Mouse (Mus musculus) midbrain, embryonic 16.5 days (tissue): ENCODE measurements around the gene Akap13. TPM values are rescaled to one million over a fixed set of nuclear protein-coding genes. Genes with fewer than 3 reads are reported as not detected.
"Not testable (repeated sequence)": the region's sequence is repeated elsewhere in the genome, so short reads cannot be mapped to it uniquely, and the experiment has no call there.

Experiments used
- ATAC-seq: fragments of 200-750 bp; cut with Nextera tagmentation; 2 replicates; pipeline ENCODE4 v1.8.0; 2017; ENCODE audit warnings: moderate TSS enrichment
- H3K27ac ChIP-seq: fragments of 300-500 bp; sonication (generic); 2 replicates; pipeline ENCODE4 v1.5.1; 2014; ENCODE audit warnings: mild to moderate bottlenecking, low read length, mixed read lengths
- H3K27me3 ChIP-seq: fragments of 300-500 bp; sonication (generic); 2 replicates; pipeline ENCODE4 v1.6.1; 2014; ENCODE audit warnings: low read depth, low read length, mixed read lengths; ENCODE audit not compliant: control insufficient read depth, insufficient read depth
- H3K36me3 ChIP-seq: fragments of 300-500 bp; sonication (generic); 2 replicates; pipeline ENCODE4 v1.6.1; 2014; ENCODE audit warnings: mild to moderate bottlenecking, low read length, moderate library complexity, mixed read lengths; ENCODE audit not compliant: control insufficient read depth, insufficient read depth
- H3K4me1 ChIP-seq: fragments of 300-500 bp; sonication (generic); 2 replicates; pipeline ENCODE4 v1.6.1; 2014; ENCODE audit warnings: mild to moderate bottlenecking, low read length, mixed read lengths; ENCODE audit not compliant: control insufficient read depth, insufficient read depth
- H3K4me2 ChIP-seq: fragments of 300-500 bp; sonication (generic); 2 replicates; pipeline ENCODE4 v1.6.1; 2014; ENCODE audit warnings: mild to moderate bottlenecking, low read length, mixed read lengths
- H3K4me3 ChIP-seq: fragments of 300-500 bp; sonication (generic); 2 replicates; pipeline ENCODE4 v1.5.1; 2014; ENCODE audit warnings: low read depth, mild to moderate bottlenecking, low read length, moderate library complexity, mixed read lengths
- H3K9ac ChIP-seq: fragments of 300-500 bp; sonication (generic); 2 replicates; pipeline ENCODE4 v1.6.1; 2014; ENCODE audit warnings: low read depth, low read length, mixed read lengths
- H3K9me3 ChIP-seq: fragments of 300-500 bp; sonication (generic); replicated peaks from 2 replicates; pipeline ENCODE4 v1.6.1; 2014; ENCODE audit warnings: mild to moderate bottlenecking, low read length, mixed read lengths; ENCODE audit not compliant: control insufficient read depth, poor library complexity, severe bottlenecking
- WGBS: fragments of 180-500 bp; shearing (Covaris S2); extraction: QIAGEN DNeasy Blood & Tissue Kit; methylation state at CpG from one replicate; pipeline ENCODE4 v1.1.7; 2014; 5-methylcytosine and 5-hydroxymethylcytosine counted together
- polyA plus RNA-seq: library from polyadenylated mRNA; unstranded; fragments of >200 nt; fragmentation: Nextera tagmentation; extraction: Ambion mirVana; gene quantifications from 2 replicates; pipeline ENCODE4 v1.2.1, GENCODE M21; 2015

Gene Akap13
- polyA plus RNA-seq, 1 experiment from 2014 or later: 10.7 TPM

- ATAC-seq: no peak
- H3K36me3 ChIP-seq: no peaks in the 10 kb centered on the region
- H3K9ac ChIP-seq: no peak overlapping the region
- H3K9me3 ChIP-seq: no peaks in the 10 kb centered on the region
- H3K27ac ChIP-seq: no peak overlapping the region
- no peaks in the 10 kb centered on the region for H3K4me1 ChIP-seq
- no peaks in the 10 kb centered on the region for H3K27me3 ChIP-seq
- WGBS: 78% methylated on average over 1 of the region's 2 CpGs
- H3K4me3 ChIP-seq: no peak overlapping the region
- no peak overlapping the region for H3K4me2 ChIP-seq
Measured at GRCm38 (mm10) chr7:75786812-75787211, 331.5 kb downstream of the Akap13 start.

DNA sequence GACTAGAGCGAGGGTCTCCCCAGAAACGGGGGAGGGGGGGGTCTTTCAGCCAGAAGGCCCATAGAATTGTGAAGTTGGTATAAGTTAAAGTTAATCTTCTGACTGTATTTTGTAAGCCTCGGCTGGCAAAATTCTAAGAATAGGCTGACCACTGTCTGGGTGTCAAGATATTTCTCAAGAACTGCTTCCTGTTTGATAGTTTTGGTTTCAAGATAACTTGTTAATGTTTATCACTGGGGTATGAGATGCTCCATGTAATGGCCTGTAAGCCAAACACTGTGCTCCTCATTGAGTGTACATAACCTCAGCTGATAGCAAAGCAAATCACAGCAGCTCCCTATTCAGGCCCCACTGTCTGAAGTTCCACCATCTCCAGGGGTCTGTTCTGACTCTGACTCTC lies 332.0 kb downstream of the Akap13 start:
- no peaks in the 10 kb centered on the region for H3K36me3 ChIP-seq
- H3K27me3 ChIP-seq: no peaks in the 10 kb centered on the region
- WGBS: 84% methylated on average over 3 of the region's 3 CpGs
- H3K27ac ChIP-seq: no peak overlapping the region
- no peak overlapping the region for H3K9ac ChIP-seq
- H3K4me1 ChIP-seq: no peaks in the 10 kb centered on the region
- H3K9me3 ChIP-seq: no peaks in the 10 kb centered on the region
- H3K4me2 ChIP-seq: no peak overlapping the region
- ATAC-seq: no peak
- no peak overlapping the region for H3K4me3 ChIP-seq

DNA sequence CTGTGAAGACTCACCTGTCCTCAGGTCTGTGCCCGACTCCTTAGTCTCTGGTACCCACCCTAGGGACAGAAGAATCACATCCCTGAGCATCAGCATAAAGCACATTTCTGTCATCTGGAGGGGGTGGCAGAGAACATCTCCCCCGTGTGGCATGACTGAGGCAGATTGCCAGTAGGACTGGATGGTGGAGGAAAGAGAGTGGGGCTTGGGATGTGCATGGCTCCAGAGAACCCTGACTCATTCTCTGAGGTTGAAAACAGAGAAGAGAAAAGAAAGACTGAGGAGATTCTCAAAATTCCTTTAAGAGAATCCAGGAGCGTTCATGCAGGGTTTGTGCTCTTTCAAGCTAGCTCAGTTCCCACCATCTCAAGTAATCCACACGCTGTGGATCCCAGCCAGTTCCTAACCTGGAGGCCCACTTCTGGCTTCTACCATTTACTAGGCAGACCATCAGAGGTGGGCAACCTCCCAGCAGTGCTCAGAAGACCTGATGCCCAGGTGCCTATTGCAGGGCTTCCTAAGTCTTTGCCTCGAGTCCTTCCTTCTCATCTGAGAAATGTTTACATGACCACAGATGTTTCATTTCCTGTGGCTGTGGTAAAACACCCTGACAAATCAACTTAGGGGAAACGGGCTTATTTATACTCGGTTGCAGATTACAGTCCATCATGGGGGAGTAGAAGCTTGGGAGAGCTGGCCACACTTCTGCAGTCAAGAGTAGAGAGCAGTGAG lies 332.9 kb downstream of the Akap13 start:
- H3K4me3 ChIP-seq, H3K27me3 ChIP-seq, H3K9me3 ChIP-seq, H3K4me2 ChIP-seq, H3K27ac ChIP-seq, H3K36me3 ChIP-seq, H3K4me1 ChIP-seq, H3K9ac ChIP-seq, ATAC-seq: not testable (repeated sequence)
- 78% methylated on average over 4 of the region's 7 CpGs for WGBS

- H3K27me3 ChIP-seq, H3K4me1 ChIP-seq, H3K9me3 ChIP-seq, ATAC-seq, H3K4me2 ChIP-seq, H3K4me3 ChIP-seq, H3K27ac ChIP-seq, H3K36me3 ChIP-seq, H3K9ac ChIP-seq: not testable (repeated sequence)
- WGBS: 98% methylated on average over 3 of the region's 3 CpGs
Measured at GRCm38 (mm10) chr7:75788801-75789135, 333.4 kb downstream of the Akap13 start.

DNA sequence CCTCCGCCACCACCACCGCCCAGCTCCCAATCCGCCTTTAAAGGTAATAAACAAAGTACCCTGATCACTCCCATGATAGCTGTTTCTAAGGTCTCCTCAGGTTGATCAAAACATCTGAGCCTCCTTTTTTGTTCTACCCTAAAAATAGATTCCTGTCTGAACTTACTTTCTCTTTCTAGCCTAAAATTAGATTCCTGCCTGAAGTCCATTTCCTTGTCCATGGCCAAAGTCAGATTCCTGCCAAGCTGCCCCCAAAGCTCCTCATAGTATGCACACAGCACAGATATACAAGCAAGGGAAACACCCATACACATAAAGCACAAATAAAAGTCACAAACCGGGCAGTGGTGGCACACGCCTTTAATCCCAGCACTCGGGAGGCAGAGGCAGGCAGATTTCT lies 334.4 kb downstream of the Akap13 start:
- Histone ChIP-seq H3K4me1 (no peaks in the 10 kb centered on the region), H3K9me3 (no peaks in the 10 kb centered on the region), H3K9ac (no peak overlapping the region), H3K27ac (no peak overlapping the region), H3K4me2 (no peak overlapping the region), H3K4me3 (no peak overlapping the region), H3K36me3 (no peaks in the 10 kb centered on the region), H3K27me3 (no peaks in the 10 kb centered on the region)
- ATAC-seq: no peak
- WGBS: 97% methylated on average over 6 of the region's 6 CpGs

DNA sequence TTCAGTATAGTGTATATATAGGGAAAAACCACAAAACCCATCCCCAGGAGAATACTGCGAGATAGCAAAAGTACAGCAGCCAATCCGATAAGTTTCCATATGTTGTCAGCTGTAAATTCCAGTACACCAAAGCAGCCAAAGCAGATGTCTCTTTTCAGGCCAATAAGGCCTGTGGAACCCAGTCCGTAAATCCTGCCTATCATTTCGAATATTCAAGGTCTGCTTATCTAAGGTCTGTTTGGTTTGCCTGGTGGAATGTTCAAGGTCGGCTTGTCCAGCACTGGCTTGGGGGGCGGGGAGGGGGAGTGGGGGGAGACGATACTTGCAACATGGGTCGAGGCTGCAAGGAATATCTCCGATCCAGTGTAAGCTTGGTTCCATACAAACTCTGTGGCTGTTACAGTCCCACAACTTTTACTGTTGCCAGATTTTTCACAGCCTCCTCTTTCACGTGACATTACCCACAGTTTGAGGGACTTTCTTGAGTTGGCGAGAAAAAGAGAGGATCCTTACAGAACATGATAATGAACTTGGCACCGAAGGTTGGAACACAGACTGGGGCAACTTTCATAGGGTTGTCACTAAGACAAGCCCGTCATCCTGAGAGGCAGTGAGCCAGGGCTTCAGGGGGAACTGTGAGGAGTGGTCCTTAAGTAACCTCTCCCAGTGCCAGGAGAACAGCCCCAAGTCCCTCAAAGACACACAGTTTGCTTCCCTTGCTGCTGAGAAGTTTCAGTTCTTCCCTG lies 335.9 kb downstream of the Akap13 start:
- not testable (repeated sequence) for H3K4me1 ChIP-seq, H3K9ac ChIP-seq, H3K9me3 ChIP-seq, H3K27me3 ChIP-seq, H3K4me2 ChIP-seq, H3K36me3 ChIP-seq, H3K27ac ChIP-seq, ATAC-seq, H3K4me3 ChIP-seq
- WGBS: 85% methylated on average over 12 of the region's 13 CpGs

- no peaks in the 10 kb centered on the region for H3K4me1 ChIP-seq
- 43% methylated on average over 2 of the region's 2 CpGs for WGBS
Measured at GRCm38 (mm10) chr7:75793091-75793490, 337.8 kb downstream of the Akap13 start.

DNA sequence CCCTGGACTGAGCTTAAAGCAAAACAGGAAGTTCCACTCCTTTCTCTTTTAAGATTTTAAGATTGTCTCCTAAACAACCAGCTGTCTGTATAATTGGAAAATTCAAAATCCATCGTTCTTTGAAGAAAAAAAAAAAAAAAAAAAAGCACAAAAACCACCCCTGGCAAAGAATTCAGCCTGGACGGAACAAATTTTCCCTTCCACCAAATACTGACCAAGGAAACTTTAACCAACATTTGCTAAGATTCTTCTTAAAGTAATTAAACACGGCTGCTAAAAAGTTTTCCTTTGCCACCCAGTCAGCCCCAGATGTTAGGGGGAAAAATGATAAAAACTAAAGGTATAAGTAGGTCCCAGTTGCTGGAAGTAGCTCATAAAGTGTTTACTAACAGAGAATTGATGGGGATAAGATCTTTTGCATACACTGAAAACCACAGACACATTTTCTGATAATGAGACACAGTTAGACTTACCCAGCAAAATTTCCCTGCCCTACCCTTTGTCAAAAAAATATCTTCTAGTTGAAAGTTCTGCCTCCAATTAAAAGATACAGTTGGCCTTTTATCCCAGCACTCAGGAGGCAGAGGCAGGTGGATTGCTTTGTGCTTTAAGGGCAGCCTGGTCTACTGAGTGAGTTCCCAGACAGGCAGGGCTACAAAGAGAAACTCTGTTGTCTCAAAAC lies 338.5 kb downstream of the Akap13 start:
- Histone ChIP-seq H3K36me3 (no peaks in the 10 kb centered on the region), H3K4me3 (no peak overlapping the region), H3K27ac (no peak overlapping the region), H3K27me3 (no peaks in the 10 kb centered on the region), H3K4me1 (no peaks in the 10 kb centered on the region), H3K9ac (no peak overlapping the region), H3K9me3 (no peaks in the 10 kb centered on the region), H3K4me2 (no peak overlapping the region)
- WGBS: 61% methylated on average over 3 of the region's 3 CpGs
- ATAC-seq: no peak

More at GRCm38 (mm10) chr7:75793091-75793490, 337.8 kb downstream of the Akap13 start:
- no peaks in the 10 kb centered on the region for H3K27me3 ChIP-seq
- no peaks in the 10 kb centered on the region for H3K36me3 ChIP-seq
- ATAC-seq: no peak
- no peak overlapping the region for H3K4me3 ChIP-seq
- H3K27ac ChIP-seq: no peak overlapping the region
- H3K9me3 ChIP-seq: no peaks in the 10 kb centered on the region
- H3K4me2 ChIP-seq: no peak overlapping the region
- no peak overlapping the region for H3K9ac ChIP-seq

- 95% methylated on average over 8 of the region's 8 CpGs for WGBS
- no peak overlapping the region for H3K4me2 ChIP-seq
- no peak overlapping the region for H3K9ac ChIP-seq
- ATAC-seq: no peak
- no peaks in the 10 kb centered on the region for H3K9me3 ChIP-seq
- H3K27ac ChIP-seq: no peak overlapping the region
- no peaks in the 10 kb centered on the region for H3K36me3 ChIP-seq
- H3K4me3 ChIP-seq: no peak overlapping the region
- H3K4me1 ChIP-seq: no peaks in the 10 kb centered on the region
- H3K27me3 ChIP-seq: no peaks in the 10 kb centered on the region
Measured at GRCm38 (mm10) chr7:75795106-75795505, 339.8 kb downstream of the Akap13 start.
